Mouse (Mus musculus) heart, adult 8-10 months (tissue): Measurements from ENCODE around the gene Ap1s3. TPM values are rescaled to one million over a fixed set of nuclear protein-coding genes. Genes with fewer than 3 reads are reported as not detected.

Experiments
- DNase-seq: peaks from one replicate; pipeline ENCODE4 v3.0.0; 2022; ENCODE audit warnings: low spot score
- total RNA-seq, 4 experiments: library from RNA; stranded (reverse); gene quantifications; 2 replicates each; pipeline ENCODE4 v1.2.4; 2022

Ap1s3 gene
- total RNA-seq, 4 experiments from 2014 or later = 0.20 to 0.41 (median 0.28) TPM

GRCm38 (mm10) chr1:79592721-79593277 is 79.0 kb downstream of the Ap1s3 start:
- no peak for DNase-seq

DNA sequence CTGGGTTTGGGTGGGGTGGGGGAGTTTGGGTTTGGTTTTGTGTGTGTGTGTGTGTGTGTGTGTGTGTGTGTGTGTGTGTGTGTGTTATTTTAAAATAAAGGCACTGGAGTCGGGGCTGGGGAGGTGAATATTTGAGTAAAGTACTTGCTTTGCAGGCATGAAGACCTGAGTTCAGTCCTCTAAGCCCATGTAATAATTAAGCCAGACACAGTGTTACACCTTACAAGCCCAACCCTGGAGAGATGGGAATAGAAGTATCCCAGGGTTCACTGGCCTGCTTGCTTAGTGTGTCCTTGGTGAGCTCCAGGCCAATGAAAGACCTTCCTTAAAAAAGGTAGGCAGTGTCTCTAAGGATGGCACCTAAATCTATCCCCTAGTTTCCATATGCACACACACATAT is 80.7 kb downstream of the Ap1s3 start:
- no peak for DNase-seq

DNA sequence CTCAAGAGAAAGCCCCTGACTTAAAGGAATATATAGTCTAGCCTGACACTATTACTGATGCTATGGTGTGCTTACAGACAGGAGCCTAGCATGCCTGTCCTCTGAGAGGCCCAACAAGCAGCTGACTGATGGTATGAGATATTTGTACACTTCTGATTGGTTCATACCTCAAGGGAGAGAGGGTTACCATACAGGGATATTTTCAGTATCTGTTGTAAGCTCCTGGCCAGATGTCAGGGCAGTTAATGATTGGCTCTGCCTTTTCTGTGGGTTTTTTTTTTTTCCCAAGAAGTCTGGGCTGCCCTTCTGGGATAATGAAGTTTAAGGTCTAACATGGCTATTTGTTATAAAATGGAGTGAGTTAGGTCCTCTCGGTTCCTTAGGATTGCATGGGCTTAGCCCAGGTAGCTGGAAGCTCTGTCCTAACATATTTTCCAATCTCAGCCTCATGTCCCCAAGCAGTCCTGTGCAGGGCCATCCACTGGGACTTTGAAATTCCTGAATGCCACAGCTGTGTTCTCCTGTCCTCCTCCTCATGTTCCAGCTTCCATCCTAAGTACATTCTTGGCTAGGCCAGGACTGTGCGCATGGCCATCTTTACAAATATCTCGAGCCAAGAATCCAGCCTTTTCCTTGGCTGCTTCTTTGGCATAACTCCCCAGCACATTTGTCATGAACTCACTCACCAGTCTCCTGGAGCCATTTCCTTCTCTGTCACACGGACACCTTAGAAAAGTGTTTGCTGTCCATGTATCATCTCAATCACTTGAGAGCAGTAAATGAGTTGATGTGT is 81.6 kb downstream of the Ap1s3 start:
- no peak for DNase-seq

GRCm38 (mm10) chr1:79589424-79589823 is 82.3 kb downstream of the Ap1s3 start:
- DNase-seq = no peak

- peak; percentile 13 for DNase-seq
Measured at GRCm38 (mm10) chr1:79581136-79581679, 90.6 kb downstream of the Ap1s3 start.

- no peak for DNase-seq
Measured at GRCm38 (mm10) chr1:79577357-79577756, 94.4 kb downstream of the Ap1s3 start.

- DNase-seq = no peak
Measured at GRCm38 (mm10) chr1:79571912-79572311, 99.9 kb downstream of the Ap1s3 start.

DNA sequence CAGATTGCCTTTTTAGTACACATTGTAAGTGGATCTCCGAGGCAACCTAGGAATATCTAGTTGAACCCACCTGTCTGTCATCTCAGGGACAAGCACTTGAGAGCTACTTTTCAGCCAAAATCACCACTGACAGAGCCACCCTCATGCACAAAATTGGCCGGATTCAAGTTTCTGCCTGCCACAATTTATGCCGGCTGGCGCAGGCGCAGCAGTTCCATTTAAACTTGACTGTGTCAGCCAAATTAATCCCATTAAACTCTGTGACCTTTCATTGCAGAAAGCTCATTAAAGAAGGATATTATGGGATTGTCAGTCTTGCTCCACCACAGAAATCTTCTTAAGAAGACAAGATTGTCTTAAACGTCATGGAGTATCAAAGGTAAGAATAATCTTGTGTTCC is 100.6 kb downstream of the Ap1s3 start:
- DNase-seq = no peak

- DNase-seq = peak; percentile 9
Measured at GRCm38 (mm10) chr1:79561186-79561585, 110.6 kb downstream of the Ap1s3 start.

Other genes with a start within 250 kb of the Ap1s3 start
- not detected for gene Scg2, start 231.9 kb downstream of the Ap1s3 start, total RNA-seq
- gene Mrpl44, start 104.0 kb upstream of the Ap1s3 start, total RNA-seq = 10 to 100 TPM; 69.6 to 73.3 (median 72.1) TPM
- 10 to 100 TPM; 14.7 to 17.5 (median 16.2) TPM for gene Wdfy1, start 104.2 kb upstream of the Ap1s3 start, total RNA-seq
- 10 to 100 TPM; 16.6 to 24.1 (median 21.8) TPM for gene Serpine2, start 189.2 kb upstream of the Ap1s3 start, total RNA-seq